Mouse (Mus musculus) lung, postnatal 0 days (tissue): ENCODE results near the gene Vps25. TPM values are rescaled to one million over a fixed set of nuclear protein-coding genes. Genes with fewer than 3 reads are reported as not detected.
A peak's percentile ranks its signal among the peaks of the same experiment; 100 is the strongest.

Experiments
- ATAC-seq: fragments of 200-750 bp; cut with Nextera tagmentation; 2 replicates; pipeline ENCODE4 v1.8.0; 2017; ENCODE audit warnings: moderate library complexity
- DNase-seq: peaks from one replicate; pipeline ENCODE4 v3.0.0-alpha.2; 2016; ENCODE audit warnings: low spot score
- H3K27ac ChIP-seq: fragments of 300-500 bp; sonication (generic); 2 replicates; pipeline ENCODE4 v1.5.1; 2014; ENCODE audit warnings: antibody characterized with exemption, mild to moderate bottlenecking, low read length, mixed read lengths
- H3K27me3 ChIP-seq: fragments of 300-500 bp; sonication (generic); replicated peaks from 2 replicates; pipeline ENCODE4 v1.6.1; 2014; ENCODE audit warnings: low read length, mixed read lengths; ENCODE audit not compliant: insufficient read depth
- H3K36me3 ChIP-seq: fragments of 300-500 bp; sonication (generic); 2 replicates; pipeline ENCODE4 v1.6.1; 2014; ENCODE audit warnings: low read length, mixed read lengths; ENCODE audit not compliant: insufficient read depth
- H3K4me1 ChIP-seq: fragments of 300-500 bp; sonication (generic); 2 replicates; pipeline ENCODE4 v1.6.1; 2014; ENCODE audit warnings: antibody characterized with exemption, low read depth, low read length, mixed read lengths; ENCODE audit not compliant: insufficient read depth
- H3K4me2 ChIP-seq: fragments of 300-500 bp; sonication (generic); replicated peaks from 2 replicates; pipeline ENCODE4 v1.6.1; 2014; ENCODE audit warnings: low read depth, mild to moderate bottlenecking, low read length, moderate library complexity, mixed read lengths
- H3K4me3 ChIP-seq: fragments of 300-500 bp; sonication (generic); 2 replicates; pipeline ENCODE4 v1.5.1; 2014; ENCODE audit warnings: low read depth, low read length
- H3K9ac ChIP-seq: fragments of 300-500 bp; sonication (generic); replicated peaks from 2 replicates; pipeline ENCODE4 v1.6.1; 2014; ENCODE audit warnings: low read depth, mild to moderate bottlenecking
- H3K9me3 ChIP-seq: fragments of 300-500 bp; sonication (generic); 2 replicates; pipeline ENCODE4 v1.6.1; 2016; ENCODE audit warnings: low read length, mixed read lengths
- CTCF ChIP-seq: IDR thresholded peaks from 2 replicates; pipeline ENCODE4 v1.5.1; 2016; ENCODE audit warnings: antibody characterized with exemption, mild to moderate bottlenecking
- EP300 ChIP-seq: IDR thresholded peaks from 2 replicates; pipeline ENCODE4 v1.6.1; 2016; ENCODE audit warnings: antibody characterized with exemption, mild to moderate bottlenecking, control low read depth
- WGBS: fragments of 180-500 bp; shearing (Covaris S2); extraction: QIAGEN DNeasy Blood & Tissue Kit; methylation state at CpG from one replicate; pipeline ENCODE4 v1.1.7; 2014; 5-methylcytosine and 5-hydroxymethylcytosine counted together
- polyA plus RNA-seq: library from polyadenylated mRNA; unstranded; fragments of >200 nt; fragmentation: Nextera tagmentation; extraction: Ambion mirVana; gene quantifications from 2 replicates; pipeline ENCODE4 v1.2.1, GENCODE M21; 2015

Gene Vps25
- polyA plus RNA-seq, 1 experiment from 2014 or later: 133 TPM

GRCm38 (mm10) chr11:101264954-101265471 is 11.5 kb downstream of the Vps25 start:
- 10% methylated on average over 31 of the region's 31 CpGs for WGBS
- DNase-seq (no peak), ATAC-seq (no peak)
- Histone ChIP-seq H3K9me3 (no peaks in the 10 kb centered on the region), H3K27ac (no peak overlapping the region), H3K9ac (no peak overlapping the region), H3K4me1 (peaks cover 21% of the 10 kb centered on the region; the same call in 1 of the 2 replicates), H3K4me2 (peak overlapping the region; percentile 25), H3K36me3 (no peaks in the 10 kb centered on the region), H3K27me3 (peaks cover 11% of the 10 kb centered on the region; the same call in 1 of the 2 replicates), H3K4me3 (no peak overlapping the region; the same call in 1 of the 2 replicates)
- TF ChIP-seq CTCF (no peak), EP300 (no peak)

- H3K4me3 ChIP-seq: no peak overlapping the region
- TF ChIP-seq CTCF: no peak
- TF ChIP-seq EP300: no peak
- no peak overlapping the region for H3K9ac ChIP-seq
- H3K4me1 ChIP-seq: peaks cover 18% of the 10 kb centered on the region; the same call in 1 of the 2 replicates
- DNase-seq (no peak), ATAC-seq (peak; percentile 32; the same call in 1 of the 2 replicates)
- 41% methylated on average over 6 of the region's 6 CpGs for WGBS
- no peaks in the 10 kb centered on the region for H3K36me3 ChIP-seq
- no peak overlapping the region for H3K4me2 ChIP-seq
- no peaks in the 10 kb centered on the region for H3K9me3 ChIP-seq
- H3K27ac ChIP-seq: no peak overlapping the region
- H3K27me3 ChIP-seq: peaks cover 11% of the 10 kb centered on the region; the same call in 1 of the 2 replicates
Observed at GRCm38 (mm10) chr11:101265906-101266305, 12.4 kb downstream of the Vps25 start.

- 10% methylated on average over 10 of the region's 10 CpGs for WGBS
- TF ChIP-seq CTCF (no peak), EP300 (no peak)
- DNase-seq (no peak), ATAC-seq (peak; percentile 30; the same call in 1 of the 2 replicates)
- no peaks in the 10 kb centered on the region for H3K36me3 ChIP-seq
- H3K27me3 ChIP-seq: peaks cover 5% of the 10 kb centered on the region; the same call in 1 of the 2 replicates
- H3K4me1 ChIP-seq: peaks cover 6% of the 10 kb centered on the region; the same call in 1 of the 2 replicates
- H3K27ac ChIP-seq: no peak overlapping the region
- H3K4me3 ChIP-seq: no peak overlapping the region
- H3K4me2 ChIP-seq: no peak overlapping the region
- no peak overlapping the region for H3K9ac ChIP-seq
- H3K9me3 ChIP-seq: no peaks in the 10 kb centered on the region
Observed at GRCm38 (mm10) chr11:101269577-101270116, 16.1 kb downstream of the Vps25 start.

GRCm38 (mm10) chr11:101272446-101272845 is 18.9 kb downstream of the Vps25 start:
- ATAC-seq (no peak), DNase-seq (no peak)
- H3K27me3 ChIP-seq: no peaks in the 10 kb centered on the region
- WGBS: 88% methylated on average over 3 of the region's 3 CpGs
- no peak overlapping the region for H3K4me2 ChIP-seq
- H3K9ac ChIP-seq: no peak overlapping the region
- H3K27ac ChIP-seq: no peak overlapping the region
- no peak overlapping the region for H3K4me3 ChIP-seq
- TF ChIP-seq CTCF (no peak), EP300 (no peak)
- H3K36me3 ChIP-seq: no peaks in the 10 kb centered on the region
- peaks cover 6% of the 10 kb centered on the region; the same call in 1 of the 2 replicates for H3K4me1 ChIP-seq
- H3K9me3 ChIP-seq: no peaks in the 10 kb centered on the region

- H3K27me3 ChIP-seq: no peaks in the 10 kb centered on the region
- no peak overlapping the region for H3K4me3 ChIP-seq
- H3K9me3 ChIP-seq: no peaks in the 10 kb centered on the region
- TF ChIP-seq CTCF (no peak), EP300 (no peak)
- DNase-seq (no peak), ATAC-seq (no peak)
- WGBS: 48% methylated on average over 4 of the region's 4 CpGs
- no peak overlapping the region for H3K4me2 ChIP-seq
- H3K36me3 ChIP-seq: no peaks in the 10 kb centered on the region
- H3K27ac ChIP-seq: no peak overlapping the region
- peaks cover 14% of the 10 kb centered on the region; the same call in 1 of the 2 replicates for H3K4me1 ChIP-seq
- H3K9ac ChIP-seq: no peak overlapping the region
Observed at GRCm38 (mm10) chr11:101275309-101275708, 21.8 kb downstream of the Vps25 start.

GRCm38 (mm10) chr11:101276319-101277070 is 23.0 kb downstream of the Vps25 start:
- DNase-seq (peak; percentile 57), ATAC-seq (0 out of 2 replicates have a peak, but pooled peaks have one; percentile 15)
- no peaks in the 10 kb centered on the region for H3K9me3 ChIP-seq
- no peak overlapping the region; the same call in 1 of the 2 replicates for H3K9ac ChIP-seq
- H3K4me3 ChIP-seq: no peak overlapping the region
- H3K4me2 ChIP-seq: peak overlapping the region; percentile 36
- H3K27ac ChIP-seq: peak overlapping the region; percentile 34; the same call in 1 of the 2 replicates
- no peaks in the 10 kb centered on the region for H3K27me3 ChIP-seq
- H3K36me3 ChIP-seq: no peaks in the 10 kb centered on the region
- H3K4me1 ChIP-seq: peaks cover 14% of the 10 kb centered on the region; the same call in 1 of the 2 replicates
- TF ChIP-seq EP300: no peak
- TF ChIP-seq CTCF: 0 out of 2 replicates have a peak, but pooled peaks have one; percentile 2
- WGBS: 23% methylated on average over 26 of the region's 27 CpGs
